Mouse (Mus musculus) heart, adult 2 months (tissue): ENCODE data around the gene Nrg3.

Experiments used
- CTCF ChIP-seq: fragments of 200-600 bp; IDR thresholded peaks from 2 replicates; pipeline ENCODE4 v1.8.1; 2022; ENCODE audit warnings: antibody characterized with exemption, mild to moderate bottlenecking, moderate library complexity
- EP300 ChIP-seq: fragments of 200-500 bp; IDR thresholded peaks from 2 replicates; pipeline ENCODE4 v1.6.1; 2011; ENCODE audit warnings: low read depth, low read length, control low read depth; ENCODE audit not compliant: insufficient read depth
- POLR2A ChIP-seq: fragments of 200-500 bp; IDR thresholded peaks from 2 replicates; pipeline ENCODE4 v1.6.1; 2011; ENCODE audit warnings: mild to moderate bottlenecking, low read depth, low read length, control low read depth; ENCODE audit not compliant: insufficient read depth

- TF ChIP-seq POLR2A (no peak), CTCF (no peak), EP300 (no peak)
Observed at GRCm38 (mm10) chr14:39471236-39471981, 1.5 kb downstream of the Nrg3 start.
